Mouse (Mus musculus) layer of hippocampus, postnatal 36 days (tissue): ENCODE data around the gene Fjx1. TPM values are rescaled to one million over a fixed set of nuclear protein-coding genes. Genes with fewer than 3 reads are reported as not detected.

Experiments used
- DNase-seq, 2 experiments: peaks; one replicate each; pipeline ENCODE4 v3.0.0; 2022
- total RNA-seq, 2 experiments: library from RNA; stranded (reverse); gene quantifications; 2 replicates each; pipeline ENCODE4 v1.2.3; 2021

Gene Fjx1
- total RNA-seq, result 10 to 100 TPM; 52.3 to 53.7 TPM

DNA sequence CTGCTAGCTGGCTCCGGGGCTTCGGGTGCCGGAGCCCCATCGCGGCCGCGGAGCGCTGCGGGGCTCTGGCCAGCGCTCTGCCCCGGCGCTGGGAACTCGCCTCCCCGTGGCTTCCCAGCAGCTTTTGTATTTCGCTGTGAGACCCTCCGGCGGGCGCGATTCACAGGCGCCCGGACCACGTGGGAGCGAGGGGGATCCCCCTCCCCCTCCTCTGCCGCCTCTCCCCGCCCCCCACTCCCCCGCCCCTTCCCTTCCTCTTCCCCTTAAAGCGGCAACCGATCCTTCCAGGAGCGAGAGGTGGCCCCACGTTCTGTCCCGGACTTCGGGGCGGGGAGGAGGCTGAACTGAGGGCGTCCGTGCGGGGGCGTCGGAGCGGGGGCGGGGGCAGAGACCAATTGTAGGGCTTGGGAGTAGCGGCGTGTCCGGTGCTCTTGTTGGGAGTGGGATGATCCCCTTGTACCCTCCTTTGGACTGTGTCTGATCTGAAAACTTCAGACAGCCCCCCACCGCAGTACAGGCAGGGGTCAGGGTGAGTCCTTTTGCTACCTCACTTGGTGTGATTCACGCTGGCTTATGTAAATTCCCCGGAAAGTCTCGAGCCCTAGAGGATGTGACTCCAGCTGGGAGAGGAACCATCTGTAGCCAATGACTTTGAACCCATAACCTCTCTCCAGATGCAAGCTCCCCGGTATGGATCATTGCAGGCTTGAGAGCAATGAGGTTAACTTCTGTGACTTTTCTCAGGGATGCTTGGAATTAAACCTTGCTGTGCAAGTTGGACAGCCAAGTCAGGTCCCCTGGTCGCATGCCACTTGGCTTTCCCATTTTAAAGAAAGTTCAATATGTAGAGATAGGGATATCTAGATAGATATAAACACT lies at the start of gene Fjx1:
TSS of gene Fjx1 (minus strand) at position 829 of the 879 bp plus-strand sequence.
- peak; percentile 6 to 9 for DNase-seq

DNA sequence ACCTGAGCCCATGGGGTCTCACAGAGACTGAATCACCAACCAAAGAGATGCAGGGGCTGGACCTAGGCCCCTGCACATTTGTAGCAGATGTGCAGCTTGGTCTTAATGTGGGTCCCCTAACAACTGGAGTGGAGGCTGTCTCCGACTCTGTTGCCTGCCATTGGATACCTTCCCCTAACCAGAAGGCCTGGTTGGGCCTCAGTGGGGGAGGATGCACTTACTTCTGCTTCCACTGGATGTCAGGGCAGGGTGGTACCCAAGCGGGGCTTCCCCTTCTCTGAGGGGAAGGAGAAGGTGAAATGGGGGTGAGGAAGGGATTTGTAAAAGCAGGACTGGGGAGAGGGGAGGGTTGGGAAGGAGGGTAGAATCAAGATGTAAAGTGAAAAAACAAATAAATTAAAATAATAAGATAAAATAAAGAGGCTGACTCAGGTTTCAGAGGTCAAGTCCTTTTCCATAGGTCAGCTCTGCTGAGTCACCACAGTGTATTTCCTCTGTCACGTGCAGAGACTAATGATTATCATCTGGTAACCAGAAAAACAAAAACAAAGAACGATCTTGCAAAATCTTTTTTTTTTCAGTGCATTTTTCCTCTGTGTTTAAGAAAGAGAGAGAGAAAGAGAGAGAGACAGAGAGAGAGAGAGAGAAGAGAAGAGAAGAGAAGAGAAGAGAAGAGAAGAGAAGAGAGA lies 47.8 kb upstream of the Fjx1 start:
- no peak for DNase-seq

DNA sequence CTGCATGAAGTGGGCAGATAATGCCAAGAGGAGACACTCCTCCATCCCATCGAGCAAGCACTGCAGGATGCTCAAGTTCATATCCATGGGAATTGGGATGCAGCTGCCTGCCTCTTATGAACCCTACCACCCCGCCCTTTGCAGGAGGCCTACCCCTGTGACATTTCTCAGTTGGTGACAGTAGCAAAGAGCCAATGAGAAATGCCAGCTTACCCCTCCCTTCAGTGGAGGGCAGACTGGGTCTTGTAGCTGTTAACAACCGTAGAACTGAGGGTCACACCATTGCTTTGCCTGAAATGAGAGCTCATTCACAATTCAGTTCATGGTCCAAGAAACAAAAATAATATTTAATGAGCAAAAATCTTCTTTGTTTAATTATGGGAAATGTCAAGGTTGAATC lies 28.4 kb upstream of the Fjx1 start:
- DNase-seq, result no peak

DNA sequence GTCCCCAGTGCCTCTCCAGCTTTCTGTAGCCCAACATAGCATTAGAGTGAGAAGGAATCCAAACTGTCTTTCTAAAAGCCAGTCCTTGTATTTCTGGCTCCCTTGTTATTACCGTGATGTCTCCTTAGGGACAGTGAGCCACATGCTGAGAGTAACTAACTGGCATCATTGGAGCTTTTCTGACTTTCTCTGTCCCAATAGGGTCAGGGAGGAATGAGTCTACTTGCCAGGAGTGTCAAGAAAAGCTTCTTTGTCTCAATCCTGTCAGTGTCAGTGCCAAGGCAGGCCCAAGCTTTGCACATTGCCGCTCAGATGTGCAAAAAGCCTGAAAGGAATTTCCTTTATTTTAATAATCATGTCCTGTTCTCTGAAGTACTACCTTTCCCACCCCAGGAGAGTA lies 23.8 kb upstream of the Fjx1 start:
- DNase-seq, result no peak

DNA sequence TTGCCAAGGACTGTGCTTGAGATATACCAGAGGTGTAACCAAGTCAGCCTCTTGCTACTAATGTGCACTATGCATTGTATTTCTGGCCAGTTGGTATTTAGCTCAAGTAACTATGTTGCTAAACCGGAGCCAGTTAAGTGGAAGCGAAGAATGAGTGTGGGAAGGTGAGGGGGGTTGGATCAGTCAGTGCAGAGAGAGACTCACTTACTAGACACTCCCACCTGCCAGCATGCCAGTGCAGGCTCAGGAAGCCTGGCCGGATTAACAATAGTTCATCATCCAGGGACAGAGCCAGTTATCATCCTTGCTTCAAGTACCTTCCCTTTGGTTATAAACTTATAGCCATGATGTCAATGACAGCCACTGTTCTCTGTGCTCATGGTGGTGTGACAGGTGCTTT lies 16.3 kb upstream of the Fjx1 start:
- DNase-seq, result no peak

DNA sequence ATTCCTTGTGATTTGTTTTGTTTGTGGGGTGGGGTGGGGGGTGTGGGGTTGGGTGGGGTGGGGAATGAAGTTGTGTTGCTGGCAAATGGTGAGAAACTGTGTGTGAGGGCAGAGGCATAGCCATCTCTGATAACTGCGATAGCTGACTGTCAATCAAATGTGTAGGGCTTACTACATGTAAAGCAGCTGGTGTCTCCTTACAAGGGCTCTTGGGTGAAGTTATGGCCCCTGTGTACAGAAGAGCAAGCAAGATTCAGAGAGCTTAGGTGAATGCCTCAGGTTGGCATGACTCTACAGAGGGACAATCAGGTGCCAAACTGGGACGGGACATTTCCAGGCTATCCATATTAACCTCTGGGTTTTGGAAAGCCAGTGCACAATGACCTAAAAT lies 12.0 kb upstream of the Fjx1 start:
- no peak for DNase-seq

DNA sequence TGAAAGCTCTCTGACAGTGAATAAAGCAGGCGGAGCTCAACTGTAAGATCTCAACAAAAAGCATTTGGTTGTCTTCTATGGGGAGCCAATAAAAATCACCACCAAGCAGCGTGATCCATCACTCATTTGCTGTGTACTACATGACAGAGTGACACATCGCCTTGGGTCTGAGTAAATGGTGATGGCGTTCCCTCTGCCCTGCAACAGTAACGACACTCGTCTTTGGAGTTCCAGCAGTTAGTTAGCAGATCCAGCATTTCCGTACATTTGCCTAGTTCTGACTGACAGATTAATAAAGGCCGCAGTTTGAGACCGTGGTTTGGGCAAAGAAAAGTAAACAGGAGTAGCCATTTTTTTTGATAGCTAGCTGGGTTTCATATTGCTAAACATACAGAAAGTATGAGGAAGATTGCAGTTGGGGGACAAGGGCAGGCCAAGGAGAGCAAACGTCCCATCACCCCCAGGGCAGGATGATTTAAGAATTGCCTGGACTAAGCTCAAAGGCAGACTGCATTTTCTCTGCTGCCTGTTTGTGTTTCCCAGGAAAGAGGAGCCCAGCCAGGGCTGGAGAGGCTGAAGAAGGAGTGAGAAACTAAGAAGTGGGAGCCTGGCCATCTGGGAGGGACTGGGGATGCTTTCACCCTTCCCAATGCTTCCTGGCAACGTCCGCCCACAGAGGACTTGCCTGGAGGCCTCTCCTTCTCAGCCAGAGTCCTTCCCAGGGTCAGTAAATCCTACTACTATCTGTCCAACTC lies 11.5 kb upstream of the Fjx1 start:
- peak; percentile 50 to 57 for DNase-seq

DNA sequence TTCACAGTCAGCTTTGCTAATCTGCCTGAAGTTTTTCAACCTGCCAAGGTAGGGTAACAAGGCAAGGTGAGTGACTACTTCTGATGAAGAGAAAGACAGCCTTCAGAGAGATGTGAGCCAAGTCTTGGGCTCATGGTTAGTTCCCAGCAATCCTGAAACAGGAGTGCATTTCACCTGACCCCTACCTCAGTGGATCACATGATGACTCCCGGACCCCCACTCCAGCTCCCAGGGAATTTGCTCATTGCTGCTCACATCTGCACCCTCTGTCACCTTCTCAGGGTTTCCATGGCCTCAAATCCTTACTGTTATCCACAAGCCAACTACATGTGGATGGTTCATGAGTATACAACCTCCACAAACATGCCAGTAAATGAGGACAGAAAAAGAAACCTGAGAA lies 9.2 kb upstream of the Fjx1 start:
- DNase-seq, result no peak

DNA sequence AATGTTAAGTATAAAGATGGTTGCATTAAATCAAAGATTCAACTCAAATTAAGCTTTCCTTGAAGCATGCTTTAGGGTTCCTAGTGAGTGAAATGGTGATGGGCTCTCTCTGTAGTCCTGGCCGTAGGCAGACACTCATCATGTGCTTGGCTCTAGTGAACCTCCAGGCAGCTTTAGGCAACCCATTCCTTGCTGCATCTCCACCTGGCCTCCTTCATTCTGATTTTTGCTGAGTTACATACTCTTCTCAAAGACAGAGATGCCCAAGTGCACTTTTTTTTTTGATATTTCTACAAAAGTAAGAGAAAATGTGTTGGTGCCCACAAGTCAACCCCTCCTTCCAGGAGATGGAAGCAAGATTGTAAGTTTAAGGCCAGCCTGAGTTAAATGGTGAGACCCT lies 2.8 kb upstream of the Fjx1 start:
- DNase-seq, result no peak

DNA sequence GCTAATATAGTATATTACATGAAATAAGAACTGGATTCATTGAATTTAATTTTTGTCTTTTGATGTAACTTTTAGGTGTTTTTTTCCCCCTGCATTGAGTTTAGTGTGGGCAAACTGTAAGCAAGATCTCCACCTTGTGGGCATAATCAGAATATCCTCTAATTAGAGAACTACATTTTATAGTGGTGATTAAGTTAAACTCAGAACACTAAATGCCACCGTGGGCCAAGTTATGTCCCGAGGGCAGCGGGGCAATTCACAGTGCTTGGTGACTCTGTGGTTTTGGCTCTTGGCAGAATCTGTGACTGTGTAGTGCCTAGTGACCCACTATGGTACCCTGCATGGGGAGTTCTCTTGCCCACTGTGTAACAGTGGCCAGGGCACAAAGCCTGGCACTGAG lies 1.1 kb upstream of the Fjx1 start:
- no peak for DNase-seq

DNA sequence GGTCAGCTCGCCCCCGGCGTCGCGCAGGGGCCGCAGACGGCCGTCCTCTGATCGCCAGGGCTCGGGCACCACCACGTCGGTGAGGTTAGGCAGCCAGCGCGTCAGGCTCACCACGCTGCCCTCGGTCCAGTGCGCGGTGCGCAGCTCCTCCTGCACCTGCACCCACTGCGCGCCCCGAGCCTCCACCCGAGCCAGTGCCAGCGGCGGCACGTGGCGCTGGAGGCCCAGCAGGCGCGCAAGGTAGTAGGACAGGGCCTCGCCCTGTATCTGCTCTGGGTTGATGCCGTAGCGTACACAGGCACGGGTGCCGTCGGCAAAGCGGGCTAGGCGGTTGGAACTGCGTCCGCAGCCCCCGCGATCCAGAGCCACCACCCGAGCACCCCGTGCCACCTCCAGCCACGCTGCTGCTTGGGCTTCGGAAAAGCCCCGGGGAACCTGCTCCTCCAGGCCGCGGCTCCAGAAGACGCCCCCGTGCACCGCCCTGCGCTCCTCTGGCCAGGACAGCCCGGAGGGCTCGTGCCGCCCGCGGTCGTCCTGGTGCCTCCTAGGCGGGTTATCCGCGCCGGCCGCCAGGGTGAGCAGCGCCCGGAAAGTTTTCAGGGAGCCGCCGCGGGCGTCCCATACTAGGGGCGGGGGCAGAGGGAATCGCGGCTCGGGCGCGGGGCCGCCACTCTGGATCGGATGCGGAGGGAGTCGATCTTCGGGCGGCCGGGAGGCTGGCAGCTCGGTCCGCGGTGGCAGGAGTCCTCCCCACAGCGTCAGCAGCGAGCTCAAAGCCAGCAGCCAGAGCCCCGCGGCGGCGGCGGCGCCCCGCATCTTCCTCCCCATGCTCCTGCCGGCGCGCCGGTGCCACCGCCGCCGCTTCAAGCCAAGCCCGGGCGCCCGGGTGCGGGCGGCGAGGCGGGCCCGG lies 1.3 kb downstream of the Fjx1 start:
- DNase-seq, result peak; percentile 66 to 70

DNA sequence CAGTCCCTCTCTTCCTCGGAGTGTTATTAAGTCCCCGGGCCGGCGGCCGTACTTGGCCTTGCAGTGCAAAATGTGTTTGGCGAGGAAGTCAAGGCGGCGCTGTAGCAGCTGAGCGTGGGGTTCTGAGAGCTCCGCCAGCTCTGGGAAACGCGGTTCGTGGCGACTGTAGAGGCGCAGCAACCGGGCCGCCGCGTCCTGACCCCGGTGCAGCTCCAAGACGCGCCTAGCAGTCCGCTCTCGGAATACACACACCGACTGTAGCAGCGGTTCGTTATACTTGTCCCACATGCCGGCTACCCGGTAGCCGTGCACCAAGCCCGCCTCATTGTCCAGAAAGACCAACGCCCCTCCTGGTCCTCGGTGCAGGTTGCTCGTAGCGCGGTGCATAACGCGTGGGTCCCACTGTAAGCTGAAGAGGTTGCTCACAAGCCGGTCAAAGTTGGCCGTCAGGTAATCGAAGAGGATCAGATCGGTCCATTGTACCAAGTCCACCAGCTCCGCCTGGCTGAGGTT lies 2.0 kb downstream of the Fjx1 start:
- peak; percentile 66 to 68 for DNase-seq

DNA sequence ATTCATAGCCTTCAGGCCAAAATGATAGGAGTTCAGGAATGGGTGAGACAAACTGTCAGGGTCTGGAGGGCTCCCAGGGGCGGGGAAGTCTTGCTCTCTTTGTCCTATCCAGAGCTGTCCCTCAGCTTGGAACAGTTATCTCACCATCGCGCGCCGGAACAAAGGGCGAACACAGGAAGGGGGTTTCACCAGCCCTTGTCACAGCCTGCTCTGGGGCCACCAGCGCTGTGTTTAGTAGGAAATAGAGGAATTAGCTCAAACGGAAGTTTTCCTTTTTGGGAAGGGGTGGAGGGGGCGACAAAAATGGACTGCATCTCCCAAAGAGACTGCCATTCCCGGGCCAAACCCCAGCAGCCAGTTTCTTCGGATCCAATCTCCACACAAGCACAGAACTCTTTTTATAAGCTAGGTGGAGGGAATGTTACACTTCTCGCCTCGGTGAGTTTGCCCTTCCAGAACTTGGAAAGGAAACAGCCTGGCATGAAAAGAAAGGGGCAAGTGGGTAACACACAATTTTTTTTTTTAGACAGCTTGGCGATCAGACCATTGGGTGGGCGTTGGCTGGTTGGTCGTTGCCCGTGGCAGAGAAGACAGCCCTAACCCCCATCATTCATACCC lies 2.6 kb downstream of the Fjx1 start:
- DNase-seq, result peak; percentile 11 to 16

DNA sequence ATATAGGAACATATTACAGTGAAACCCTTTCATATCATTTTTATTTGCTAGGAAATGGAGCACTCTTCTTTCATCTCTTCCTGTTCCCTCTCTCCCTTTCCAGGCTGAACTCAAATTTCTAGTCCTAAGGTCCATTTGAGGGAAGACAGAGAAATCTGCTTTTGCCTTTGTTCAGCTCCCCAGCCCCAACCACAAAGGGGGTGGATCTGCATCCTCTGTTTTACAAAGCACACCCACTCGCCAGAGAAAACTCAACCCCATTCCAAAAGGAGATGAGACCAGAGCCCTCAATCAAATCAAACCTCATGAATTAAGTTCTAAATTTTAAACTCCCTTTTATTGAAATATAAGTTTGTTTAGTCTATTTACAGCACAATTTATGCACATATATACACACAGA lies 3.2 kb downstream of the Fjx1 start:
- DNase-seq, result no peak

DNA sequence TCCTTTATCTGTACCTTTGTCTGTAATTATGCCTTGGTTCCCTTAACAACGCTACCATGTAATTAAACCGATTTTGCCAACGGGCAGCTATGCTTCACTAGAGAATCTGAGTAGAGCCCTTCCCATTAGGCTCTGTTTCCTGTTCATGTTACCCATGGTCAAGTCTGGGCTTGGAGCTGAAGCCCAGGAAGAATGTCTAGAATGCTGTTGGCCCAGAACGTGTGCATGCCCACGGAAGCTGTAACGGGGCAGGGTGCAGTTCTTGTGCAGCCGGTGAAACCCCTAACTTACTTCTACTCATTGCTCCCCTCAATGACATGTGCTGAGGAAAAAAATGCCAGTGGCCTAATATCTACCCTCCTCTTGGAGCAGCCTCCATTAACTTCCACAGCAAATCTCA lies 4.5 kb downstream of the Fjx1 start:
- DNase-seq, result no peak

DNA sequence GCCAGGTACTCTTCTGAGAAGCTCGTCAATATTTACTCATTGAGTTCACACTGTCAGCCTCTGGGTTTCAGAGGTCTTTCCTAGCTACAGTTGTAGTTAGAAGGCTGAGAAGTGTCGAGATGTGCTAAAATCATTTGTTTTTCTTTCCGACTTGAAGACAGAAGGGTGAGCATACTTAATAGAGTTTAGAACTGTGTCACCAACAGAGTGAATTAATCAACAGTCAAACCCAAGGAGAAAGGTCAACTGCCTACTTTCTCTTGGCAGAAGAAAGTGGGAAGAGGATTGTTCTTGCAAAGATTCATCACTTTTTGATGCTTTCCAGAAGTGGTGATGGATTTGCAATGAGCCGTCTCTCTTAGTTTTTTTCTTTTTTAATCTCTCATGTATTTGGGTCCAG lies 5.4 kb downstream of the Fjx1 start:
- DNase-seq, result no peak

DNA sequence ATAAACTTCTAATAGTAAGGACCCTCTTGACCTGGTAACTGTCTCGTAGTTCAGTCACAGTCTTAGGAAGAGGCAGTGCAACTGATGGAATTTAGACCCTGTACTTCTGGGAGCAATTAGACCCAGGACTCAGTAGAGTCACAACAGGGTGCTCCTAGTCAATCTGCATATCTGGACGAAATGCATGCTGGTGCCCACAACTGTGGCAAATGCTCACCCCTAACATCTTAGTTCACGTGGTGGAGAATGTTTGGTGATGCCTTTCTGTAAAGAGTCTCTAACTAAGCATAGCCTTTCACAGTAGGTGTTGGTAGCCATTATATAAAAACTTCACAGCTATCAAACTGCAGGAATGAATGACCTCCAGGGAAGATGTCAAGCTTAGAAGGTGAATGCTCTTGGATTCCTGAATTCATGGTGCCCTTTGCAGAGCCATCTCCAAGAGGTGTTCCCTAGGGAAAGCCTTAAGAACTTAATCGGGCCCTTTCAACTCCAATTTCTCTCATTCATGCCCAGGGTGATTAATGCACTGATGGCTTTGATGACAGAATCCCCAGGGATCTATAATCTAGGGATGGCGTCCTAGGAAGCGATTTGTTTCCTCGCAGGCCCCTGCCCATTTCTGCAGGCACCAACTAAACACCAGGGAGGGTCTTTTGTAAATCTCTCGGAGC lies 14.8 kb downstream of the Fjx1 start:
- no peak for DNase-seq

DNA sequence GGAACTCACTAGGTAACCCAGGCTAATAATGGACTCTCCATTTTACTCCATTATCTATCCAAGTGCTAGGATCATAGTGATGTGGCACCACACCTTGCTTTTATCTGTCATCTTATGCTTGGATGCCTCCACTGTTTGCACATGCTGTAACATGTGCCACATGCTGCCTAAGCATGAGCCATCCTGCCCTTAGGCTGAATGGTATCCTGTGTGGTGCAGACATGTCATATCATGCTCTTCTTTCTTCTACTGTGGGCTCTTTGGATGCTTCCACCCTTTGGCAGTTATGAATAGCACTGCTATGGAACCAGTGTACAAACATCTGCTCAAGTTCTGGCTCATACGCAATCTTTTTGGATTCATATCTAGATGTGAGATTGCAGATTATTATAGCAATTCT lies 18.4 kb downstream of the Fjx1 start:
- no peak for DNase-seq

DNA sequence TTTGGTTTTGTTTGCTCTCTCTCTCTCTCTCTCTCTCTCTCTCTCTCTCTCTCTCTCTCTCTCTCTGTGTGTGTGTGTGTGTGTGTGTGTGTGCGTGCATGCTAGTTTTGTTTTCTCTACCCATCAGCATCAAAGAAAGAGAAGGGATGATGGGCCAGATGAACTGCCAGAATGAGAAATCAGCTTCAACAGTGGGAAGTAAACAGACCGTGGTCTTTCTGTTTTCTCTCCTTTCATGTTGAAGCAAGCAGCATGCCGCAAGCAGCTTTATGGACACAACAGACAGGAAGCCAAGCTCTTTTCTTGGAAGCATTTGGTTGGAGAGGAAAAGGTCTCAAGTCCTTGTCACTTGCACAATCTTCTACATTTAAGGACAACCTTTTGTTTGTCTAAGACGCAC lies 21.2 kb downstream of the Fjx1 start:
- DNase-seq, result no peak

DNA sequence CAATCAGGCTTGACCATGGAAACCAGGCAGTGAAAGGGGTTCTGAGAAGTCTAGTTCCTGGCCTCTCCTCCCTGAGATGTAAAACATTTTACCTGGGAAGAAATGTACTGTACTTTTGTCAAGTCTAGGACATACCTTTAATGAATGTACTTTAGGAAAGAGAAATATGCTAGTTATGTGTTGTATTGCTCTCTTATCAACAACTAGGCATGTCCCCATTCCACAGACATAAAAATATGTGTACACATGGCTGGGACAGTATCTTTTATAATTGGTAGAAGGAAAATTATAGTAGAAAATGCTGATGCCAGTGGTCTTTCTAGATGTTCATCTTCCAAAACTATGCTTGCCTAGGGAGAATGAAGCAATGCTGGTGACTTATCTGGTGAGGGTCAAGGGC lies 24.3 kb downstream of the Fjx1 start:
- DNase-seq, result no peak

DNA sequence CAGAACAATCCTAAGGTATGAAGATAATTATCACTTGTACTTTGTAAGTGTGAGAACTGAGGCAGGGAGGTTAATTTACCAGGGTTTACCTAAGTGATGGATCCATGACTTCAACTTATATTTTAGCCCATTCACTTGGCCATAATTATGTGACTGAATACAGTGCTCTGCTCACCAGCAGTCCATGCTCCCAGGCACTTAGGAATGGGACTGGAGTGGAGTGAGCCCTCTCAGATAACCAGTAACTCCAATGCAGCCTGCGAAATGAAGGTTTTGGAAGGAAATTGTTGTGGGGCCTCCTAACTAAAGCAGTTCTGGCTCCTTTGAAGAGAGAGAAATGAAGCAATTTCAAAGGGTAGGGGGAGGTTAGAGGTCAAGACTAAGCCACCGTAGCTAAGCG lies 25.9 kb downstream of the Fjx1 start:
- no peak for DNase-seq
